Mouse (Mus musculus): ENCODE results near the gene Rdm1. TPM values are rescaled to one million over a fixed set of nuclear protein-coding genes. Genes with fewer than 3 reads are reported as not detected.
A peak's percentile ranks its signal among the peaks of the same experiment; 100 is the strongest.
"Not testable (repeated sequence)": the region's sequence is repeated elsewhere in the genome, so short reads cannot be mapped to it uniquely, and the experiment has no call there.

Gene Rdm1
- polyA plus RNA-seq, 1 experiment from 2014 or later, result 30.8 TPM

GRCm38 (mm10) chr11:101644591-101644990 lies 17.6 kb downstream of the Rdm1 start:
- ATAC-seq (replicated peaks; ENCODE audit: low FRiP score, low TSS enrichment, low read depth), result no peak
- 58% methylated on average over 3 of the region's 3 CpGs for WGBS
- H3K36me3 ChIP-seq (ENCODE audit: control insufficient read depth, insufficient read depth, low read length), result no peaks in the 10 kb centered on the region
- H3K4me2 ChIP-seq (ENCODE audit: low read length), result no peak overlapping the region
- peaks cover 3% of the 10 kb centered on the region; the same call in 1 of the 2 replicates for H3K4me1 ChIP-seq (replicated peaks; ENCODE audit: control insufficient read depth, insufficient read depth, low read length)
- DNase-seq (ENCODE audit: low spot score), result no peak
- H3K4me3 ChIP-seq (ENCODE audit: low read depth, low read length), result no peak overlapping the region
- H3K9ac ChIP-seq (ENCODE audit: low read length), result no peak overlapping the region
- no peaks in the 10 kb centered on the region for H3K27me3 ChIP-seq (replicated peaks; ENCODE audit: control insufficient read depth, insufficient read depth, low read length)
- no peak overlapping the region for H3K27ac ChIP-seq (ENCODE audit: low read depth)
- no peaks in the 10 kb centered on the region for H3K9me3 ChIP-seq (ENCODE audit: control insufficient read depth, low read length)

- not testable (repeated sequence) for H3K27ac ChIP-seq (ENCODE audit: low read depth); ATAC-seq (replicated peaks; ENCODE audit: low FRiP score, low TSS enrichment, low read depth); H3K27me3 ChIP-seq (replicated peaks; ENCODE audit: control insufficient read depth, insufficient read depth, low read length); H3K4me1 ChIP-seq (replicated peaks; ENCODE audit: control insufficient read depth, insufficient read depth, low read length); H3K9me3 ChIP-seq (ENCODE audit: control insufficient read depth, low read length); H3K4me2 ChIP-seq (ENCODE audit: low read length); DNase-seq (ENCODE audit: low spot score); H3K36me3 ChIP-seq (ENCODE audit: control insufficient read depth, insufficient read depth, low read length); H3K4me3 ChIP-seq (ENCODE audit: low read depth, low read length); H3K9ac ChIP-seq (ENCODE audit: low read length)
- WGBS, result 0% methylated on average over 4 of the region's 4 CpGs
Measured at GRCm38 (mm10) chr11:101645043-101645410, 18.0 kb downstream of the Rdm1 start.

DNA sequence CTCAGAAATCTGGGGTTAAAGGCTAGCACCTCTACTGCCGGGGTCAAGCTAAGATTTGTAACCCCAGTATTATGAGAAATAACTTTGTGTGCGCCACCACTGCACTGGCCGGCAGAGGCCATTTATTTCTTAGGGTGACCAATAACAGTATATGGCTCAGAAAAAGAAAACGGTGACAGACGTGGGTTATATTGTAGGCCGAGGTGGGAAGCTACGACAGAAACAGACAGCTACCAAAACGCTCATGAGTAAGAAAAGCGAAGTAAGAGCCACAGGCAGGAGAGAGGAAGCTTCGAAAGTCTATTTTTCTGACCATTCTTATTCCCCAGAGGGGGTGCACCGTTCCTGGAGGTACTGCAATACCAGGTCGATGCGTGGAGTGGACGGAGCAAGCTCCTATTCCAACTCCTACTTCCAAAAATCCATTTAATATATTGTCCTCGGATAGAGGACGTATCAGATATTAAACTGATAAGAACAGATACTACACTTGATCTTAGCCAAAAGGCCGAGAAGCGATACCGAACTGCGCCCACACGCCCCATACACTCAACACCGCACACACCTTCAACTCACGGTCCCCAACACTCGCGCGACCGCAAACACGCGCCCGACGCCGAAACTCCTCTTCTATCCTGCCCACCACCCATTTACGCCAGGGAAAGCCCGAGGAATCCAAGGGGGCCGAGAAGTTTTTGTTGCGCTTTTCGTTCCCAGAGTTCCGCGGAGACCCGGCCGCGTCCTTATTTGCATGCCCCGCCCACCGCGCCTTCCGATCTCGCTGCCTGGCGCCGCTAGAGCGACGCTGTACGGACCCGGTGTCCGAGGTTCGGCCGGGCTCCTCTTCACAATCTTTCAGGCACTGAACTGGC lies 18.7 kb downstream of the Rdm1 start:
- ATAC-seq (replicated peaks; ENCODE audit: low FRiP score, low TSS enrichment, low read depth) (peak; percentile 82), DNase-seq (ENCODE audit: low spot score) (peak; percentile 92)
- H3K9me3 ChIP-seq (ENCODE audit: control insufficient read depth, low read length); H3K4me1 ChIP-seq (replicated peaks; ENCODE audit: control insufficient read depth, insufficient read depth, low read length); H3K36me3 ChIP-seq (ENCODE audit: control insufficient read depth, insufficient read depth, low read length); H3K27me3 ChIP-seq (replicated peaks; ENCODE audit: control insufficient read depth, insufficient read depth, low read length): not testable (repeated sequence)
- peak overlapping the region; percentile 18; the same call in 1 of the 2 replicates for H3K4me3 ChIP-seq (ENCODE audit: low read depth, low read length)
- peak overlapping the region; percentile 43 for H3K9ac ChIP-seq (ENCODE audit: low read length)
- under 1% methylated on average over 42 of the region's 56 CpGs for WGBS
- peak overlapping the region; percentile 46 for H3K4me2 ChIP-seq (ENCODE audit: low read length)
- H3K27ac ChIP-seq (ENCODE audit: low read depth), result peak overlapping the region; percentile 92

- not testable (repeated sequence) for H3K36me3 ChIP-seq (ENCODE audit: control insufficient read depth, insufficient read depth, low read length); H3K4me1 ChIP-seq (replicated peaks; ENCODE audit: control insufficient read depth, insufficient read depth, low read length); H3K9me3 ChIP-seq (ENCODE audit: control insufficient read depth, low read length); ATAC-seq (replicated peaks; ENCODE audit: low FRiP score, low TSS enrichment, low read depth); H3K27me3 ChIP-seq (replicated peaks; ENCODE audit: control insufficient read depth, insufficient read depth, low read length)
- 13% methylated on average over 13 of the region's 16 CpGs for WGBS
- Histone ChIP-seq H3K27ac (ENCODE audit: low read depth) (peak overlapping the region; percentile 92), H3K4me2 (ENCODE audit: low read length) (peak overlapping the region; percentile 46), H3K4me3 (ENCODE audit: low read depth, low read length) (peak overlapping the region; percentile 18; the same call in 1 of the 2 replicates), H3K9ac (ENCODE audit: low read length) (peak overlapping the region; percentile 43)
- DNase-seq (ENCODE audit: low spot score), result peak; percentile 66
Measured at GRCm38 (mm10) chr11:101646283-101646794, 19.3 kb downstream of the Rdm1 start.

GRCm38 (mm10) chr11:101647093-101647492 lies 20.1 kb downstream of the Rdm1 start:
- not testable (repeated sequence) for H3K36me3 ChIP-seq (ENCODE audit: control insufficient read depth, insufficient read depth, low read length); ATAC-seq (replicated peaks; ENCODE audit: low FRiP score, low TSS enrichment, low read depth); H3K4me3 ChIP-seq (ENCODE audit: low read depth, low read length); H3K4me2 ChIP-seq (ENCODE audit: low read length); H3K27me3 ChIP-seq (replicated peaks; ENCODE audit: control insufficient read depth, insufficient read depth, low read length); H3K9ac ChIP-seq (ENCODE audit: low read length); H3K4me1 ChIP-seq (replicated peaks; ENCODE audit: control insufficient read depth, insufficient read depth, low read length); DNase-seq (ENCODE audit: low spot score); H3K9me3 ChIP-seq (ENCODE audit: control insufficient read depth, low read length)
- WGBS, result 91% methylated on average over 10 of the region's 10 CpGs
- H3K27ac ChIP-seq (ENCODE audit: low read depth), result peak overlapping the region; percentile 92; the same call in 1 of the 2 replicates

- no peak overlapping the region for H3K4me2 ChIP-seq (ENCODE audit: low read length)
- DNase-seq (ENCODE audit: low spot score) (no peak), ATAC-seq (replicated peaks; ENCODE audit: low FRiP score, low TSS enrichment, low read depth) (no peak)
- no peaks in the 10 kb centered on the region for H3K9me3 ChIP-seq (ENCODE audit: control insufficient read depth, low read length)
- no peaks in the 10 kb centered on the region for H3K36me3 ChIP-seq (ENCODE audit: control insufficient read depth, insufficient read depth, low read length)
- no peaks in the 10 kb centered on the region for H3K27me3 ChIP-seq (replicated peaks; ENCODE audit: control insufficient read depth, insufficient read depth, low read length)
- WGBS, result 79% methylated on average over 4 of the region's 4 CpGs
- H3K9ac ChIP-seq (ENCODE audit: low read length), result no peak overlapping the region
- no peak overlapping the region for H3K27ac ChIP-seq (ENCODE audit: low read depth)
- no peak overlapping the region for H3K4me3 ChIP-seq (ENCODE audit: low read depth, low read length)
- H3K4me1 ChIP-seq (replicated peaks; ENCODE audit: control insufficient read depth, insufficient read depth, low read length), result no peaks in the 10 kb centered on the region
Measured at GRCm38 (mm10) chr11:101656356-101656755, 29.4 kb downstream of the Rdm1 start.

DNA sequence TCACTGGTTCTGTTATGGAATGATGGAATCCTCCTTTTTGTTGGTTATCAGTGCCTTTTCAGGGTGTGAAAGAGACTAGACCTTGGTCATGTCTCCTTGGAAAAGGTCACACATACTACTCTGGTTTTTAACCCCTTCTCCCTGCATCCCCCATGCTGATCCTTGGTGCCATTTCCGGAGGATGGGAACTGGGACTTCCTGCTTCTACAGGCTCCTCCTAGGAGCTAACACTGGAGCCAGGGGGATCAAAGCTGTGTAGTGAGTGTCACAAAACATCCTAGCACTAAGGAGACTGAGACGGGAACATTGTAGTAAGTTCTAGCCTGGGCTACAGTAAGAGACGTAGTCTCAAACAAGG lies 30.5 kb downstream of the Rdm1 start:
- WGBS, result 3% methylated on average over 3 of the region's 3 CpGs

GRCm38 (mm10) chr11:101657886-101658750 lies 31.1 kb downstream of the Rdm1 start:
- Histone ChIP-seq H3K9ac (ENCODE audit: low read length) (peak overlapping the region; percentile 69), H3K4me2 (ENCODE audit: low read length) (peak overlapping the region; percentile 41), H3K4me3 (ENCODE audit: low read depth, low read length) (peak overlapping the region; percentile 25), H3K27ac (ENCODE audit: low read depth) (peak overlapping the region; percentile 97)
- not testable (repeated sequence) for H3K4me1 ChIP-seq (replicated peaks; ENCODE audit: control insufficient read depth, insufficient read depth, low read length); H3K27me3 ChIP-seq (replicated peaks; ENCODE audit: control insufficient read depth, insufficient read depth, low read length); H3K9me3 ChIP-seq (ENCODE audit: control insufficient read depth, low read length); H3K36me3 ChIP-seq (ENCODE audit: control insufficient read depth, insufficient read depth, low read length)
- WGBS, result under 1% methylated on average over 37 of the region's 40 CpGs
- DNase-seq (ENCODE audit: low spot score), result peak; percentile 90
- peak; percentile 93 for ATAC-seq (replicated peaks; ENCODE audit: low FRiP score, low TSS enrichment, low read depth)

More for the DNA sequence above, 30.5 kb downstream of the Rdm1 start:
- no peak; the same call in 1 of the 2 replicates for ATAC-seq (replicated peaks; ENCODE audit: low FRiP score, low TSS enrichment, low read depth)
- peak overlapping the region; percentile 97 for H3K27ac ChIP-seq (ENCODE audit: low read depth)
- peak overlapping the region; percentile 25 for H3K4me3 ChIP-seq (ENCODE audit: low read depth, low read length)
- no peaks in the 10 kb centered on the region for H3K4me1 ChIP-seq (replicated peaks; ENCODE audit: control insufficient read depth, insufficient read depth, low read length)
- DNase-seq (ENCODE audit: low spot score), result no peak
- H3K9ac ChIP-seq (ENCODE audit: low read length), result peak overlapping the region; percentile 69; the same call in 1 of the 2 replicates
- no peaks in the 10 kb centered on the region for H3K9me3 ChIP-seq (ENCODE audit: control insufficient read depth, low read length)
- peak overlapping the region; percentile 41 for H3K4me2 ChIP-seq (ENCODE audit: low read length)
- H3K36me3 ChIP-seq (ENCODE audit: control insufficient read depth, insufficient read depth, low read length), result no peaks in the 10 kb centered on the region
- H3K27me3 ChIP-seq (replicated peaks; ENCODE audit: control insufficient read depth, insufficient read depth, low read length), result no peaks in the 10 kb centered on the region
